Mouse (Mus musculus) layer of hippocampus, adult 18-20 months (tissue): Measurements from ENCODE around the gene Pus10. TPM values are rescaled to one million over a fixed set of nuclear protein-coding genes. Genes with fewer than 3 reads are reported as not detected.
A peak's percentile ranks its signal among the peaks of the same experiment; 100 is the strongest.
"Not testable (repeated sequence)": the region's sequence is repeated elsewhere in the genome, so short reads cannot be mapped to it uniquely, and the experiment has no call there.

Source experiments
- DNase-seq, 2 experiments: peaks; one replicate each; pipeline ENCODE4 v3.0.0; 2022; ENCODE audit warnings: low spot score in 2 of 2
- total RNA-seq, 2 experiments: library from RNA; stranded (reverse); gene quantifications; 2 replicates each; pipeline ENCODE4 v1.2.3; 2021

Gene Pus10
- total RNA-seq, 2 experiments from 2014 or later: 12.2 to 14.6 TPM

DNA sequence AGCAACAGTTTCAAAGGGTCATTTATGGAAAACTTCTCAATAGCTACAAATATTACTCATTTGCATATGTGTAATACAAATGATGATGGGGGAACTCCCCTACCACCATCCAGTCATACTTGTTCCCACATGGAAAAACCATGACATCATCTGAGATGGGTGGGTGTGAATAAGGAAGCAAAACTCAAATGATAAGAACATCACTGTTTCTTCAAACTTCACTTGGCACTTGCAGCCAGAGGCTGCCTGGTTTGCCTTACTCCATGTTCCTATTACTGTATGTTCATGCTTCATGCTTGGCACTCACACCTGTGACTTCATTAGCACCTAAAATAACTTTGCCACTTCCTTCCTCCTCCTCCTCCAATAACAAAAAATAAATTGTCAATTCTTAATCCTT lies 88.9 kb downstream of the Pus10 start:
- DNase-seq: no peak

DNA sequence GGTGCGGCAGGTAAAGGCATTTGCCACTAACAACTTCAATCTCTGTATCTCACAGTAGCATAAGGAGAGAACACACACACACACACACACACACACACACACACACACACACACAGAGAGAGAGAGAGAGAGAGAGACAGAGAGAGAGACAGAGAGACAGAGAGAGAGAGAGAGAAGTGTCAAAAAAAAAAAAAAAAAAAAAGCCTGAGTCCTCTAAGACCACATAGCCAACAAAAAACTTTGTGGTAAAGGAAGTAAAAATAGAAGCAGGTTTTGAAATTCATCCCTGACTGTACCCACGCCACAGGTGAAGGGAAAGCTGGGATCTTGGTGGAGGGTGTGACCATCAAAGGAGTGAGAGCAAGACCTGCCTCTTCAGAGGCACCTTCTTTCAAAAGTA lies 92.7 kb downstream of the Pus10 start:
- no peak for DNase-seq

- no peak for DNase-seq
Observed at GRCm38 (mm10) chr11:23762635-23763034, 97.2 kb downstream of the Pus10 start.

DNA sequence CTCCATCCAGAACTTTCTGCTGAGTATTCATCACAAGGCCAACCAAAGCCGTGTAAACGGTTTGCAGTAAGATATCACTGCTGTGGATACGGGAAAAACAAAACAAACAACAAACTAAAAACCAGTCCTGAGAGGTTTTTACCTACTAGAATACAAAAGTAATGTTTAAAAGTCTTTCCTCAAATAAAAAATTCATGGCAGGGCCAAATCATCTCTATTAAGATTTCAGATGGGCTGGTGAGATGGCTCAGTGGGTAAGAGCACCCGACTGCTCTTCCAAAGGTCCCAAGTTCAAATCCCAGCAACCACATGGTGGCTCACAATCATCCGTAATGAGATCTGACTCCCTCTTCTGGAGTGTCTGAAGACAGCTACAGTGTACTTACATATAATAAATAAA lies 101.9 kb downstream of the Pus10 start:
- DNase-seq: not testable (repeated sequence)

DNA sequence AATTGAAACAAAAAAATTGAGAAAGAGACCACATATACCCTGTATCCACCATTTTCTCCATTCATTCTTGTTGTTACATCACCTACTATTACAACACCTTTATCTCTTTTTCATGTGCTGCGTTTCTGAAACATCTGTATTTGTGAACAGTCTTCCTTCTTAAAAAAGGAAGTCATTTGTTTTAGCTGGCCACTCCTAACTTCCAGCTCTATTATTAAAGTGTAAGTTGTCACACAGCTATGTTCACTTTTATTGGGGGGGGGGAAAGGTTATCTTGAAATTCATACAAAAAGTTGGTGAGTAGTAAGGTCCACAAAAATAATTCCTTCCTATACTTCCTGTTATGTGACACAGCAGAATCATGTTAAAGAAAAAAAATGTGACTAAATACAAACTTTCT lies 102.5 kb downstream of the Pus10 start:
- no peak for DNase-seq

GRCm38 (mm10) chr11:23769033-23769432 lies 103.6 kb downstream of the Pus10 start:
- no peak for DNase-seq

DNA sequence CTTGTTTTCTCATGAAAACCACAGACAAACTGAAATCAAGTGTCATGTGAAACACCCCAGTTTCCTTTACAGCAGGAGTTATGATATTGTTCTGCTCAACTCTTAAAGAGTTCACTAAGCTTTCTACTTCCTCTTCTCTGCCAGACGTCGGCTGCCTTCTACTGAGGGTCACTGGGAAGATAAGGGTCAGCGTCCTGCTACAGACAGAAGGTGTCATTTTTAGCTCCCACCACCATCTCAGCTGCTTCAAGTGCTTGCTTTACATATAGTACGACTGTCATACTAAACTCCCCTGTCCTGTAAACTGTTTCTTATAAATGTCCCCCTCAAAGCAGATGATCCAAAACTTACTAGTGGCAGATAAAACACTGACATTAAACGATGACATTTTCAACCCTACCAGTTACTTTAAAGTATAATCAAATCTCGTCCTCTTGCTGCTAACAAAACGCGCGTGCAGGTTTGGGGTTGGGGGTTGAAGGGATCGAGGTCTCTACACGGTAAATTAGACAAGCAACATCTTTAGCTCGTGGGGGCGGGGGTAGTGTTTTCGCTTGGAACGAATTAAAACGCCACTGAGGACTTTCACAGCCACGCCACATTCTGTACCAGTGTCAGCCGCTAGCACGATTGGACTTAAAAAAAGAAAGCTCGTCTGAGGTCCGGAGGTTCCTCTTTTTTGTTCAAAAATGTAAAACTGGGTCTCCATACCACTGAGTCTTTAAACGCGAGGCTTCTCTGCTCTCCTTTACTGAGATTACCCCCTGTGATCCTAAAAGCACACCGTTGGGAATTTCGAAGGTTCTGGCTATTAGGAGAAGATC lies 104.4 kb downstream of the Pus10 start:
- DNase-seq: peak in 1 of 2 experiments; percentile 8

GRCm38 (mm10) chr11:23770510-23770759 lies 105.0 kb downstream of the Pus10 start:
- DNase-seq: no peak

DNA sequence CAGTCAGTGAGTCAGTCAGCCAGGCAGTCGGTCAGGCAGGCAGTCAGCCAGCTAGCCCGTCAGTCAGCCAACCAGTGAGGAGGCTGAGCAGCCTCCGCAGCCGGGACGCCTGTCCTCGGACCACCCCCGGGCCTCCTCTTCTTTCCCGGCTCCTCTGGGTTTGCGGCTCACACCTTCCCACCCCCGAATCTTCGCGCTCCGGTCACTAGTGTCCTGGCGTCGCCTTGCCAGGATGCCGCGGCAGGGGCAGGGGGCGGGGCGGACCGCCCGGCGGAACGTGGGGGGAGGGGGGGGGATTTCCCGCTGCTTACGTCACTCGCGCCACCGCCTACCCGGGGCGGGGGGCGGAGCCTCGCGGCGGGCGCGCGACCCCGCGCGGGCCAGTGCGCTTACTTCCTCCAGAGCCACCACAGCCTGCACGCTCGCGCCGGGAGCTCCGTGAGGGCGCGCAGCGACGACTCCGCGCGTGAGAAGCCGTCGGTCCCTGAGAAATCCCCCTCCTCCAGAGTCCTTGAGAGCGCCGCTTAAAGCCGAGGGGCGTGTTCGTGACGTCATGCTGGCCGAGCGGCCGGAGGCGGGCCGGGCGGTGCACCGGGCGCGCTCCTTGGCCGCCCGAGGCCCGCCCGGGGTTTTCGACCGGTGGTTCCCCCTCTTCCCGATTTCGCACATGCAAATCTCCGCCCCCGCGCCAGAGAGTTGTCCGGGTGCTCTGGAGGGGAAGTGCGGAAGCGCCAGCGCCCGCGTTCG lies 105.5 kb downstream of the Pus10 start, which contains the start of gene Rel:
Rel (minus strand) TSS at position 211 of the 747 bp plus-strand sequence.
- peak; percentile 91 to 93 for DNase-seq

DNA sequence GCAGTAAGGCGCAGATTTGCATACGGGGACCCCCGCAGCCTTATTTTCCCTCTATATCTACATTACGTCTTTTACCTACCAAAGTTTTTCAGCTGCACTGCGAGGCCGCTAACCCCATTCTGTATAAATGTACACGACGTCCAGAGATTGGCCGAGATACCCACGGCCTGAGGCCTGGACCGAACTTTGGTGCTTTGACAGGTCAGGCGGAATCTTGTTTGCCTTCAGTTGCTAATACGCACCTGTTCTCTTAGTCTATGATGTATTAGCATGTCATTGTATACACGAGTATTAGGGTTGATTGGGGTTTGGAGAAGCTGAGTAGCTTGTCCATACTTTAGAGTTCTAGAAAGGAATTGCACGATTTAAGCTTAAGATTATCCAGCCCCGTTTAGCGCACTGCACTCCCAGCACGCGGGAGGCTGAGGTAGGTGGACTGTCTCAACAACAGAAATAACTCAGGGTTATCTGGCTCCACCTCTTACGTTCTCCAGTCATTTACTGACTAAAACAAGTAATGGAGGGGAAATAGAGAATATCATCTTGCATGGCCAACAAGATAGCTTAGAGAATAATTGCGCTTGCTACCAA lies 106.1 kb downstream of the Pus10 start:
- no peak for DNase-seq

DNA sequence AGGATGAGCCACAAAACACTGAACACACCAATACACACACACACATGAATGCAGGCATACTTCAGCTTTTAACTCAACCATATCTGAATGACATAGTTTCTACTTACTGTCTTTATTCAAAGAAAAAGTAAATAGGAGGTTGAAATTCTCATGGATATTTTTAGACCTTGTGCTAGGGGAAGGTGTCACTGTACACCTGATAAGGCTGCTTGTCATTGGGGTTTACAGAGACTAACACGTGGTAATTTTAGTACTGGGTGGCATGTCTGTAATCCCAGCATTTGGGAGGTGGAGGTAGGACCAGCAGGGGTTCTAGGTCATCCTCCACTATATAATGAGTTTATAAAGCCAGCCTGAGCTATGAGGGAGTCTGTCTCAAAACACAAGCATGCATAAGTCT lies 107.0 kb downstream of the Pus10 start:
- no peak for DNase-seq

DNA sequence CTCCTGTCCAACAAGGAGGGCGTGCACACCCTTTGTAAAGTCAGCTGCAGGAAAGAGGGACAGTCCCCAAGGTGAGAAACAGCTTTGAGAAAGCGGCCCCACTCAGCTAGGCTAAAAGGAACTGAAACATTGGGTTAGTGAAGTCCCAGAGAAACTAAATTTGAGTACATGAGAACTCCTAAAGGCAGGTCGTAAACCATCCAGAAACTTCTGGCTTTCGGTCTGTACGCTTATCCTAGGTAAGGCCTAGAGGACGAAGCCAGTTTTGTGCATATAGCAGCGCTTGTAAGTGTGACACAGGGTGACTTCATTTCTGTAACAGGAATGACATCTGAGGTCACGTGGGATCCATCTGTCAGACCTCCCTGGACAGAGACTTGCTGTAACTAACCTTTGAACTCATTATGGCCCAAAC lies 113.3 kb downstream of the Pus10 start:
- no peak for DNase-seq

GRCm38 (mm10) chr11:23782038-23782437 lies 116.6 kb downstream of the Pus10 start:
- no peak for DNase-seq

Other genes starting within 250 kb of the Pus10 start
- gene Ahsa2, start 167.6 kb upstream of the Pus10 start, total RNA-seq: 10 to 100 TPM; 54.7 to 56.4 TPM
- gene 1700093K21Rik, start 144.5 kb upstream of the Pus10 start, total RNA-seq: not detected
- 10 to 100 TPM; 27.7 to 28.4 TPM for gene 0610010F05Rik, start 32.0 kb upstream of the Pus10 start, total RNA-seq
- gene Pex13, start 285 bp downstream of the Pus10 start, total RNA-seq: 10 to 100 TPM; 23.9 to 25.0 TPM
- gene Rel, start 105.3 kb downstream of the Pus10 start, total RNA-seq: 1 to 10 TPM; 2.2 TPM
- 10 to 100 TPM; 19.5 to 20.3 TPM for gene Papolg, start 229.6 kb downstream of the Pus10 start, total RNA-seq